Mouse (Mus musculus) B cell, adult 2 months (primary cell): ENCODE data around the gene Irx5.

Experiments
- DNase-seq, 2 experiments: peaks; one replicate each; pipeline ENCODE4 v3.0.0; 2022

The Irx5 gene

DNA sequence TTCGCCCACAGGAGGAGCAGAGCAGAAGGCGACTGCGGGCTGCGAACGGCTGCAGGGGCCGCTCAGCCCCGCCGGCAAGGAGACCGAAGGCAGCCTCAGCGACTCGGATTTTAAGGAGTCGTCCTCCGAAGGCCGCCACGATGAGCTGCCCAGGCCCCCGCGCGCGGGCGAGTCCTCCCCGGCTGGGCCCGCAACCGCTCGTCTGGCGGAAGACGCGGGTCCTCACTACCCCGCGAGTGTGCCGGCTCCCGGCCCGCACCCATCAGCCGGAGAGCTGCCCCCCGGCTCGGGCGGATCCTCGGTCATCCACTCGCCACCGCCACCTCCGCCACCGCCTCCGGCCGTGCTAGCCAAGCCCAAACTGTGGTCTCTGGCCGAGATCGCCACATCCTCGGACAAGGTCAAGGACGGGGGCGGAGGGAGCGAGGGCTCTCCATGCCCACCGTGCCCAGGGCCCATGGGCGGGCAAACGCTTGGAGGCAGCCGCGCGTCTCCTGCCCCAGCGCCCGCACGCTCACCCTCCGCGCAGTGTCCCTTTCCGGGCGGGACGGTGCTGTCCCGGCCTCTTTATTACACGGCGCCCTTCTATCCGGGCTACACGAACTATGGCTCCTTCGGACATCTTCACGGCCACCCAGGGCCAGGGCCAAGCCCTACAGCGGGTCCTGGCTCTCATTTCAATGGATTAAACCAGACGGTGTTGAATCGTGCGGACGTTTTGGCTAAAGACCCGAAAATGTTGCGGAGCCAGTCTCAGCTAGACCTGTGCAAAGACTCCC lies 2.8 kb downstream of the Irx5 start:
- DNase-seq = peak in 1 of 2 experiments; percentile 7

DNA sequence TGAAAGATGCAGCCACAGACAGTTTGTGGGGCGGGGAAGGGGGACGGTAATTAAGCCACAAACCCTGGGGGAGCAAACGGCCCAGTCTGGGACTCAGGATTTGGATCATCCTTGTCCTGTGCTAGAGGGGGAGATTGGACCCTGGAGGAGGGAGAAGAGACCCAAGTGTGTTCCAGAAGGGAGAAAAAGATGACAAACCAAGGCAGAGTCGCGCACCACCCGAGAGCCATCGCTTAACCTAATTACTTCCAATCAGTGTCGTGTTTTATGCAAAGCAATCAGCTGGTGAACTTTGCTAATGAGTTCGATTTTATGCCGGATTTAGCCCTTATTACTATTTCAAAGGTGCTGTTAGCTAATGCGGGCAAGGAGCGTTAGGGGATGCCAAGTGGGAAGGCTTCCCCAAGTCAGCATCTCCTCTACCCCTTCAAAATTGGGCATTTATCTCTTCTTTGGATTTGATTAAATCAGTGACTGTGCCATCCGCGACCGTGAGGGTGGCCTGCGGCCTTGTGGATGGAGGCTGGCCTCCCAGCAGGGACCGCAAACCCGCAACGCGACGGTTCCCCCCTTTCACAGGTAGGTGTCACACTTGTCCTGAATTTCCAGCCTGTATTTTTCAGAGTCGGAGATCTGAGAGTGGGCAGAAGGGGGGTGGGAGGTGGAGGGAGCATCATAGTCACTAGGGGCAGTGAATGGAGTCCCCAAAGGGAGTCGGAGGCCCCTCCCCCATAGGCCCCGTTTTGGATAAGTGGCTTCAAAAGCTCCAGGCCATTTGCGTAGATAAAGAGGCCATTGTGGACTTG lies 4.3 kb downstream of the Irx5 start:
- DNase-seq = peak in 1 of 2 experiments; percentile 5

- DNase-seq = no peak
Observed at GRCm38 (mm10) chr8:92362396-92363115, 5.1 kb downstream of the Irx5 start.

DNA sequence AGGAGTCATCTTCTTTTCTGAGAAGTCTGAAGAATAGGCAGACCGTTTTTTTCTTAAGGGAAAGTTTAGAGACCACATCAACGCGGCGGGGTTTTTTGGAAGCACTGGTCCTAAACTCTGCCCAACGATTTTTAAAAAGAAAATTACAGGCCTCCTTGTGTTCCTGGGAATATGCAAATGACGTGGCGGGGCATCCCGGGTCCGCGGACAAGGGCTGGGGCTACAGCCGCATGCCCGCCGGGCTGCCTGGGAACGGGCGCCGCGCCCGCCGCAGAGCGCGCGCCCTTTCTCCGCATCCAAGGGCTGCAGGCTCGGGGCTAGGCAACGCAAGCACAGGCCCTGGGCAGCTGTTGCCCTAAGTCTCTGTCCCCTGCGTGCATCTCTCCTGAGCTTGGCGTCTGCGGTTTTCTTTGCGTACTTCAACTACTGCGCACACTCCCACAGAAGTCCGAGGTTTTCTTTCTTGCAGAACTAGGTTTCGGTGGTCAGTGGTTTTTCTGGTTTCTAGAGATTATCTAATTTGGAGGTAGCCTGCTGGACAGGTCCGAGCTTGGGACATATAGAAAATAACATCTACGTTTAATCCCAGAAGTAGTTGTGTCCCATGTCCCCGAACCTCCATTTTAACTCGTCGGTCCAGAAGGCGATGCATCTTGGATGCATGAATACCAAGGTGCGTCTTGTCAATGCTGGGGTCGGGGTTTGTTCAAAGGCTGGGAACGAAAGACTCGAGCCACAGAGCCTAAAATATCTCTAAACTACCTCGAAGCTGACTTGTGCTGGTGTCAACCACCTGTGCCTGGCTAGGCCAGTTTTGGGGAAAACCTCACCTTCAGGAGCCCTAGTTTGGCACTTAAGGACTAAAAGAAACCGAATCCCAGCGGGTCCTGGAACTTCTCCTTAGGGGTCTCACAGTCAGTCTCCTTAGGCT lies 6.1 kb downstream of the Irx5 start:
- peak; percentile 3 to 5 for DNase-seq

- DNase-seq = peak; percentile 58 to 61
Observed at GRCm38 (mm10) chr8:92364148-92364775, 6.8 kb downstream of the Irx5 start.

- DNase-seq = peak in 1 of 2 experiments; percentile 2
Observed at GRCm38 (mm10) chr8:92364776-92365240, 7.4 kb downstream of the Irx5 start.

DNA sequence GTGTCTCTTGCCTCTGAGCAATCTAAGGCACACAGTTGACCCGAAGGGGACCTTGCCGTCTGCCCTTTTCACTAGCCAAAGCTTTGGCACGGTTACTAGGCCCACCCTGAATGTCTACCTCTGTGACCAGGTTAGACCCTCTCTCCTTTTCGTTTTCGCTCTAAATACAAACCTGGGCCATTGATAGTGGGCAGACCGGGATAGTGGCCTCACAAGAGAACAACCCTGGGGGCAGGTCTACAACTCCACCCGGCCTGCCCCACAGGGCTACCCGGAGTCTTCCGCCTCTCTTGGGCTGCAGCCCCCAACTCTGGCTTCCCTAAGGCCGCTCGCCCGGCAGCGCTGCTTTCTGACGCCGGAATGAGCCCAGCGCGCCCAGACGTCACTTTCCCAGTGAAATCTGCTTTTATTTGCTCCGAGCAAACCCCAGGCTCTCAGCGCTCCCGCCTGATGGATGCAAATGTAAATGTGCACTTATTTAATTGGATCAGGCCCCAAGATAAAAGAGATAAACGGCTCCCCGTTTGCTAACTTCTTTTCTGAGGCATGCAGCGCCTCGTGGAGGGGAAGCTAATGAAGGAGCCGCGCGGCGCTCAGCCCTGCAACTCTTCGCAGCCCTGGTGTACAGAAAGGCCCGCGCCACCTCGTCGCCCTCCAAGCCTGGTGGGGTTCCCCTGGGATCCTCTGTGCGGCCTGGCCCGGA lies 8.0 kb downstream of the Irx5 start:
- peak; percentile 6 to 11 for DNase-seq

- no peak for DNase-seq
Observed at GRCm38 (mm10) chr8:92365944-92366735, 8.7 kb downstream of the Irx5 start.

- peak; percentile 32 to 33 for DNase-seq
Observed at GRCm38 (mm10) chr8:92366736-92367267, 9.4 kb downstream of the Irx5 start.

- no peak for DNase-seq
Observed at GRCm38 (mm10) chr8:92379524-92379923, 22.1 kb downstream of the Irx5 start.

DNA sequence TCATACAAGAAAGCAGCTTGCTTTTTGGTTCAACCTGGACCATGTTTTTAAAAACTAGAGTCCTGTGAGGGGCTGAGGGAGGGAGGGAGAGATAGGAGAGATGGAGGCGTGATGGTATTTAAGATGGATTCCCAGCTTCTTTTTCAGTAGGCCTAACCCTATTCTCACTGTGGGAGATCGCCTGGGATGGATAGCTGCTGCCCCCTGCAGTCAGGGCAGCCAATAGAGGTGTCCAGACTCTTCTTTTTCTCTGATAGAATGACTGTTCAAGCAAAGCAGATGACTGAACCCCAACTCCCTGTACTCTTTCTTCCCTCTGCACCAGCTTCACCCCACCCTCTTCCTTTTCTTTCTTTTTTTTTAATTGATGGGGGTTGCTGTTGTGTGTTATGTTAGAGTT lies 23.1 kb downstream of the Irx5 start:
- peak in 1 of 2 experiments; percentile 5 for DNase-seq

DNA sequence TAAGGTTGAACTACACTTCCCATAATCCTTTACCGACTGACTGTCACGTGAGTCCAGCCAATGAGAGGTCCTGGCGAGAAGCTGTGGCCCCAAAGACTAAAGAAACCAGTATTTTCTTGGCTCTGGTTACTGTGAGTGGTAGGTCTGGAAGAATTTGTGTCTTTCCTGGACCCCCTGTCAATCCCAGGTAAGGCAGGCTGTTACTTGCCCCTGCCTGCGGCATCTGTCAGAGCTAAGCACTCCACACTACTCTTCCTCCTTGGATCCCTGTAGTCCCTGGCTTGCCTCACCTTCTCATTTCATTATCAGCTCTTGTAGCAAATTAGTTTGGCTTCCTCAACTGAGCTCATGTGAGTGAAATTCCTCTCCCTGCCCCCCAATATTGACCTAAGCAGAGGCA lies 30.5 kb downstream of the Irx5 start:
- no peak for DNase-seq

- DNase-seq = no peak
Observed at GRCm38 (mm10) chr8:92404218-92404617, 46.8 kb downstream of the Irx5 start.

DNA sequence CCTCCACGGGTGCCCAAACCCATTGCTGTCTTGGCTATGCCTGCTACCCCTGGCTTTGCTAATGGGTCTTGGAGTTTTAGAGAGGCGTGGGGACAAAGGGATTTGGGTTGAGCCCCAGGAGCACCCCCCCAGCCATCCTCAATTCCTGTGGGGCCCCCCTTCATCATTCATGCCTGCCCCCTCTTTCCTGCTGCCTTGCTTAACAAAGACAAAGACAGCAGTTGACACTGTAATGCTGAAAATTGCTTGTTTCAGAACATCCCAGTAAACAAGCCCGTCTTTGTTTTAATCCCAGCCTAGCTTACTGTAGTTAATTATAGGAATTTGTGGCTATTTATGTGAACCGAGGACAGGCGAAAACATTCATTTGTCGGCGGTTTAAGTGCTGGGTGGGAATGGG lies 50.7 kb downstream of the Irx5 start:
- DNase-seq = no peak

DNA sequence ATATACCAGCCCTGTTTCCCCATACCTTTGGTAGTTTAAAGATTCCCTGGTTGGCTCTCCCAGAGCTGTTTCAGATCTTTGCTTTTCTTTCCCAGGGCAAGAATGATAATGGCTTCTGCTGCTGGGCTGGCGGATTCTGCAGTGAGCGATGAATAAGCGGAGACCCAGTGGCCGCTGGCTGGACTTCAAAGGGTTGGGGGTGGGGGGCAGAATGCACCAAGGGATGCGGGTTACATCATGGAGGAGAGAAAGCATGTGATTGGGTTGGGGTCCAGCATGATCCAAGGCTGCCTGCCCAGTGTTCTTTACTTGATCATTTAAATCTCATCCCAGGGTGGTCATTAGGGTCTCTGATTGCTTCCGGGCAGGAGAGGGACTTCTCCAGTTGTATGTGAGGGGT lies 56.2 kb downstream of the Irx5 start:
- DNase-seq = no peak

- no peak for DNase-seq
Observed at GRCm38 (mm10) chr8:92420666-92421065, 63.2 kb downstream of the Irx5 start.
